Mouse (Mus musculus) cerebral cortex, adult 2 months (tissue): ENCODE data around the gene Phyhd1.

ENCODE experiments used
- WGBS: fragments of 180-500 bp; shearing (Covaris S2); methylation state at CpG from one replicate; pipeline ENCODE4 v1.1.7; 2018; 5-methylcytosine and 5-hydroxymethylcytosine counted together

Phyhd1 gene

DNA sequence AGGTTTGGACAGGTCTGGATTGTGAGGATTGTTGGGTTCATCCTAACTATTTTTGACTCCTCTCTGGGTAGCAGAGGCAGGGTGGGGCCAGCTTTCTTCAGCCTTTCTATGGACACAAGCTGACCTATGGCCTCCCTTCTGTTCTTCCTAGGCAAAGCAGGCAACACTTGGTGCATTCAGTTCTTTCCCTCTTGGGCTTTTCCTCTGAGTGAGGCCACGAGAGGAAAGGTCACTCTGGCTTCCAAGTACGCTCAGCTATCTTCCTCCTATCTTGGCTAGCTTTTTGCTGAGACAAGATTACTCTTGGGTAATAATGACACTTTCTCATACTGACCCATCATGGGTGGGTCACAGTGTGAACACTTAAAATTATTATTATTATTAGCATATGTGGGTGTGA lies 17.2 kb downstream of the Phyhd1 start:
- WGBS = 85% methylated on average over 2 of the region's 2 CpGs

DNA sequence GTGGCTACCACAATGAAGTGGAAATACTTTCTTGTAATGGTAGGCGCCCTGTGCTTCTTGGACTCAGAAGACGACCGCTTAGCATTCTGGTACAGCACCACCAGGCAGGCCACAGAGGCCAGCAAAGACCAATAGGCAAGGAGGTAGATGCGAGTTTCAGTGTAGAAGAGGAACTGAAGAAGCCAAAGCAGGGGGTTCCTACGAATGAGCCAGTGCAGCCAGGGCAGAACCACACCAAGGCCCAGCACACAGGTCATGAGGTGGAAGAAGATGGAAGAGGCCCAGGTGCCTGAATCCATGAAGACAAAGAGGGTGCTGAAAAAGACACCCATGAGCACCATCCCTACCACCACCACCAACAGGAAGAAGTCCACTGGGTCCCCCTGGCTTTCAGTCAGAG lies 19.0 kb downstream of the Phyhd1 start:
- WGBS = 85% methylated on average over 5 of the region's 5 CpGs

DNA sequence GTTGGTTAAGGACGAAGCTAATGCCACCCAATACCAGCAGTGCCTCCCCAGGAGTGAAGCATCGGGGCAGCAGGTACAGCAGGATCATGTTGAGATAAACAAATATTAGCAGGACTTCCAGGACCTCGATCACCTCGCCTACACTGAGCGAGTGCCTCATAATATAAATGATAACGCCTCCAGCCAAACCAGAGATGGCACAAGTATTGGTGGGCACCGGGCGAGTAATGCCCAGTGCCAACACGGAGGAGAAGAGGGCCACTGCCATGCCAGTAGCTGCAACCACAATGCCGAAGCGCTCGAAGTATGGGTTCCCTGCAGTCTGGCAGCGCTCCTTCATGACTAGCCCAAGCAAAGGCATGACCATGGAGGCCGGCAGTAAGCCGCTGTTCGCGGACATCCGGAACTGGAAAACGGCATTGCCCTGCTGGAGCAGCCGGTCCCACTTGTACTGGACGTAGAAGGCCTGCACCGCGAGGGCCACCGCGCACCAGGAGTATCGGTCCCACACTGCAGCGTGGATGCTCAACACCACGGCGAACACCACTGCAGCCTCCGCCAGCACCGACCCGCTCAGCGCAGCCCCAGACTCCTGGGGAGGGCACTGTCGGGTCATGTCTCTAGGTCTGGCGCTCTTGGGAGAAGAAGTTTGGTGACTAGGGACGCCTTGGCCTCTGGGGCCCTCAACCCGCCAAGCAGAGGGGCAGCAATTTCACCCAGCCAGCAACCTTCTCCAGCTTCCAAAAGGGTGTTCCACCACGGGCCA lies 19.6 kb downstream of the Phyhd1 start:
- WGBS = 11% methylated on average over 38 of the region's 38 CpGs

DNA sequence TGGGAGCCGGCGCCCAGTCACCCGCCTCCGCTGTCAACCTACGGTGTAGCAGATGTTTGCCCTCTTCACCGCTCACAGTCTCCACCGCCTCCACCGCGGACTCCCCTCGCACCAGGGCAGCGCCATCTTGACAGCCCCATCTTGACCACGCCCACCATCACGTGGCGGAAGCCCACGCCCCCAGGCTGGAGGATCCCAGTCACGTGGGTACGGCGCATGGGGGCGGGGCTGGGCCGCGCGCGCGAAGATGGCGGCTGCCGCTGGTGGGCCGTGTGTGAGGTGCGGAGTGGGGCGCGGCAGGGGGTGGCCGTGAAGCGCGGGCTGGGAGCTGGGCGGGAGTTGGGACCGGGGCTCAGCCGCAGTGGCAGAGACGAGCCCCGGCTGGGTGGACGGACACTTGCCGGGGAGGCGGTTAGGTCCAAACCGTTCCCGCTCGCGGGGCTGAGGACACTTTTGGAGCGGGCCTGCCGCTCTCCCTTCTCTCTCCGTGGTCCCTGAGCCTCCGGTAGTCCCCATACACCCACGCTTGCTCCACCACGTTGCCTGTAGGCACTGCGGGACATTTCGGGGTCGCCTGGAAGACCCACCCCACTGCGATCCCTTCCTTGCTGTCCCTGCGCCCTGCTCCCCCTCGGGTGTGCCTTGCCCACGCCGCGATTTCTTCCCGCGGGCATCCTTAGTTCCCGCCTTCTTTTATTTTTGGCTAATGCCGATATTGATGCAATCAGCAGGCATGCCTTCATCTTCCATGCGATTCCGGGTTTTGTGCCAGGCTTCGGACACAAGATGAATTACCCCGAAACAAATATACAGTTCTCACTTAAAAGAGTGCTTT lies 20.4 kb downstream of the Phyhd1 start, which contains the start of the genes Dolk and Nup188:
Gene Dolk, minus strand, starts transcription at position 143 of the 835 bp plus-strand sequence.
Gene Nup188, plus strand, starts transcription at position 206 of the 835 bp plus-strand sequence.
- WGBS = under 1% methylated on average over 56 of the region's 68 CpGs

DNA sequence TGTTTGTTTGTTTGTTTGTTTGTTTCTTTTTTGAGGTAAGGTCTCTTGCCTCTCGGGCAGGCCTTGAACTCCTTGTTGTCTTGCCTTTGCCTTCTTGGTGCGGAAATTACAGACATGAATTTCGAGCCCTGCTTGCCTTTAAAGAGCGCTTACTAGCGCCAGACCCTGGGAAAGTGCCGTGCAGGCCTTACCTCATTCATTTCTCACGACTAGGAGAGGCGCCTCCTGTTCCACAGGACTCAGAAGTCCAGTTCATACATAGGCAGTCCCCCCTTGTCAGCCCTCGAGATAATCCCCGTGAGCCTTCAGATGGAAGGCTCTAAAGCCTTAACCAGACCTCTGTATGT lies 21.0 kb downstream of the Phyhd1 start:
- 0% methylated on average over 10 of the region's 10 CpGs for WGBS

DNA sequence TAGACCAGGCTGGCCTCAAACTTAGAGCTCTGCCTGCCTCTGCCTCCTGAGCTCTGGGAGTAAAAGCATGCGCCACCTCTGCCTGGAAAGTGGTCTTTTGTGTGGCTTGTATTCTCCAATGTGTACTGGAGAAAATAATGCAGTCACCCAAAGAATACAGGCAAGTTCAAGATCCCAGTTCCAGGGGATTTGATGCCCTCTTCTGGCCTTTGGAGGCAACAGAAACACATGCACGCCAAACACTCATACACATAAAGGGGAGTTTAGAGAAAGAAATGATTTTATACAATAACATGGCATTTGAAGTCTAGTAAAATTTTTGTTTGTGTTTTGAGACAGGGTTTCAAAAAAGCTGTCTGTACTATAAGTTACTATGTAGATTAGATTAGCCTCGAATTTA lies 33.5 kb downstream of the Phyhd1 start:
- 78% methylated on average over 3 of the region's 3 CpGs for WGBS

DNA sequence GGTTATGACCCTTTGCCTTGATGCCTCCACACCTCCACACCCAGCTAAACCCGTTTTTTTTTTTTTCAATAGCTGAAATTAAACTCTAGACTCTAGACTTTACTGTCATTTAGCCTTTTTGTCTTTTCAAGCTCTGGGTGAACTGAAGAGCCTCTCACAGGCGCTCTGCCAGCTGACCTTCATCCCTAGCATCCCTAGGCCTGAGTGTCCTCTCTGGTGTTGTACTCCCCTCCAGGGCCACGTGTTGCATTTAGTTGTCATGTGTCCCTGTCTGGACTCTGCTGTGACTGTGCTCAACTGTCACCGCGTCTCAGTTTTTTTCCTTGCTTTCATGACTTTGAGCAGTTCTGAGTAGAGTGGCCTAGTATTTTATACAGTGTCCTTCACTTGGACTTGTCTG lies 34.0 kb downstream of the Phyhd1 start:
- 88% methylated on average over 5 of the region's 5 CpGs for WGBS

DNA sequence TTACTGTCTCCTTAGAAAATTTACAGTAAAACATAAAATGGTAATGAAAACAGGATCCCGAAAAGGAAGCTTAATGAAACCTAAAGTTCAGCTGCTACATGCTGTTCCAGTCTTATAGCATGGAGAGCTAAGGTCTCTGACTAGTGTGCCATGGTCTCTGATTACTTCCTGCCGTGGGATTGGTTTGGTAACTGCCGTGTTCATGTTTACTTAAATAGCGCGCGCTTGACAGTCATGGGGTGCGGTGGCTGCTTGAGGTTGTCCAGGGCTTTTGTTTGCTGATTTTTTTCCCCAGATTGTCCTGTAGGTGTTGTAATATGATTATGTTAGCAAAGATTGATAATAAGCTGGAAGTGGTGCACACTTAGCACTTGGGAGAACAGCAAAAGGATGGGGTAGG lies 40.1 kb downstream of the Phyhd1 start:
- 94% methylated on average over 7 of the region's 7 CpGs for WGBS

DNA sequence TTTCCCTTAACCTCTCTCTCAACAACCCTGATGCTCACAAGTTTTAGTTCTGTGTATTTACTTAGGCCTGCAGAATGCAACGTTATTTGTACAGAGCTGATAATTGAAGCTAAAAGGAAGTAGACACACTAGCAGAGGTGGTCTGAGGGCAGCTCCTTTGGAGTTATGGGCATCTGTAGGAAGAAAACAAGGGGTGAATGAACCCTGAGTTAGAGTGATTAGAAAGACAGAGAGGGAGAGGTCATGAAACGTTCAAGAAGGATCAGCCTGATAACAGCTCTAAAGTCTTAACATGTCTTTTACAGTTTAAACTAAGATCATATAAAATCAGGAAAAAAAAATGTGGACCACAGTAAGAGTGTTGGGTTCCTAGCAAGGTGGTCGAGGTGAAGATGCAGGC lies 43.3 kb downstream of the Phyhd1 start:
- 91% methylated on average over 3 of the region's 3 CpGs for WGBS

DNA sequence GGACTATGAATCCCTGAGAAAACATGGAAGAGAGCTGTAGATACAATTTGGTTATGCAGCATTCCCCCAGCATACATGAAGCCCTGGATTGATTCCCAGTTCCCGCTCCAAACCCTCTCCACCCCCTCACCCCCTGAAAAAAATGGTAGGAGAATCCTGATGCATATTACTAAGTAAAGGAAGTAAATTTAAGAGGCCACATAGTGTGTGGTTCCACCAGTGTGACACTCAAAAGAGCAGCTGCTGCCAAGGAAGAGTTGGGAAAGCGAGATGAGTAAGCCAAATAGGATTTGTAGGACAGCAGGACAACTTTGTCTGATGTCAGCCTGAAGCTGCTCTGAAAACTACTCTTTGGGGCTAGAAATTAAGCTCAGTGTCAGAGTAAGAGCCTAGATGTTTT lies 45.5 kb downstream of the Phyhd1 start:
- WGBS = 57% methylated on average over 2 of the region's 2 CpGs

DNA sequence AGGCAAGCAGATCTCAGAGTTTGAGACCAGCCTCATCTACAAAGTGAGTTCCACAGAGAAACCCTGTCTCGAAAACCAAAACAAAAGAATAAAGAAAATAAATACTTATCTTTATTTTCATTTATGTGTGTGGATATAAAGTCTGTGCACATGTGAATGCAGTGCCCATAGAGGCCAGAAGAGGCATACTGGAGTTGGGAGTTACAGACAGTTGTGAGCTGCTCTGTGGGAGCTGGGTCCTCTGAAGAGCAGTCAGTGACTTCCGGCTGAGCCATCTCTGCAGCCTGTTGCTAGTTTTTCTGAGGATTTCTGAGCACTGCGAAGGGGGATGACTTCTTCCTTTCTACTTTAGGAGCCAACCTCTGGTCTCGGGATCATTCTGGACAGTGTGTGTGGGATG lies 50.1 kb downstream of the Phyhd1 start:
- WGBS = 90% methylated on average over 4 of the region's 4 CpGs

DNA sequence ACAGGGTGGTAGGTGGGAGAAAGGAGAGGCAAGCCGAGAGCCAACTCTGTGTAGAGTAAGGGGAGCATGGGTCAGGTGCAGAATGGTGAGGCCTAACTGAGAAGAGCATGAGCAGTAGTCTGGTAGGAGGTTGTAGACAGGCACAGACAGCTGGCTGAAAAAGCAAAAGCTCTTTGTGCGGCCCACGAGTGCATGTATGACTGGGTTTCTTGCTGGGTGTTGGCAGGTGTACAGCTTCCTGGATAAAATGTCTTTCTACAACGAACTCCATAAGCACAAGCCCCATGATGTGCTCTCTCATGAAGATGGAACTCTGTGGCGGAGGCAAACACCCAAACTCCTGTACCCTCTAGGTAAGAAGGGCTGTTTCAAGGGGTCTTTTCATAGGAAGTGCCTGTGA lies 51.0 kb downstream of the Phyhd1 start:
- WGBS = 65% methylated on average over 5 of the region's 5 CpGs

DNA sequence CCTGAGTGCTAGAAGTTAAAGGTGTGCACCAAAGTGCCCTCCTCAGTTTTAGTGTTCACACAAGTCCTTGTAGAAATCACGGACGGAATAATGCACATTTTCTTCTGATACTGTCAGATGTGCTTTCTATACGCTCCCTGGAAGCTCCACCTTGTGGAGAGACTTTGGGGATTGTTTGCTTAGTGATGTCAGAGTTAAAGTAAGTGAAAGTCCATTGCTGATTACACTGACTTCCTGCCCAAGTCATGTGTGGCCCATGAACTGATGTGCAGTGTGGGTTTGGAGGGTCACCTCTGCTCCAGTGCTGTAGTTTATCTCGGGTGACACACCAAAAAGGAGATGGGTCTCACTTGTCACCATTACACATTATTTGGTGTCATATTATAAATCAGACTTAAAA lies 53.3 kb downstream of the Phyhd1 start:
- WGBS = 92% methylated on average over 4 of the region's 4 CpGs

DNA sequence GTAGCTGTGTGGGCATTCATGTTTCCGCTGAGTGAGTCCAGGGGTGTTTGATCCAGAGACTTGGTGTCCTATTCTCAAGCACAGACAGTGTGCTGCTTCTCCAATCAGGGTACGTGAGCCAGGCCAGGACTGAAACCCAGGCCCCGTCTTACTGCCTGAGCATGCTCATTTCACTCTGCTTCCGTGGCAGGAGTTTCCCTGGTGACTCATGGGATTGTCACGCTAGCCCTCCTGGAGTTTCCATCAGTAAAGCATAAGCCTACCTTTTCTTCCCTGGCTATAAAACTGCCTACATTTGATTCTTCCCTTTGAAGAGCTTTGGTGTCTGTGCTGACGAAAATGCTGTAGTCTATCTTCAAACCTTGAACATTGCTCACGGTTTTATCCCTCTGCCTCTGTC lies 57.1 kb downstream of the Phyhd1 start:
- WGBS = 77% methylated on average over 7 of the region's 7 CpGs

DNA sequence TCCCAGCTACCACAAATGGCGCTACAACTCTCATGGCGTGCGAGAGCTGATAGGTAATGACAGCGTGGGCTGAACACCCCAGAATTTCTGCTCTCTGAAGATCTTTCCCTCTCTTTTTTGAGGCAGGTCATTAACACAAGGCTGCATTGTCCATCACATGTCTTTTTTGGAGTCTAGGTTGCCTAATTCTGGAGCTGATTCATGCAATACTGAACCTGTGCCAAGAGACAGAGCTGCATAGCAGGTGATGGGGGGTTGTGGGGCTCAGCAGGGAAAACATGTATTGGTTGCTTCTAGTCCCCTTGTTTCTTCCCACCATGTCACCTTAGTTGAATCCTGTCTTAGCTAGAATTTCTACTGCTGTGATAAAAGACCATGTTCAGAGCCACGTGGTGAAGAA lies 59.3 kb downstream of the Phyhd1 start:
- WGBS = 92% methylated on average over 5 of the region's 5 CpGs

DNA sequence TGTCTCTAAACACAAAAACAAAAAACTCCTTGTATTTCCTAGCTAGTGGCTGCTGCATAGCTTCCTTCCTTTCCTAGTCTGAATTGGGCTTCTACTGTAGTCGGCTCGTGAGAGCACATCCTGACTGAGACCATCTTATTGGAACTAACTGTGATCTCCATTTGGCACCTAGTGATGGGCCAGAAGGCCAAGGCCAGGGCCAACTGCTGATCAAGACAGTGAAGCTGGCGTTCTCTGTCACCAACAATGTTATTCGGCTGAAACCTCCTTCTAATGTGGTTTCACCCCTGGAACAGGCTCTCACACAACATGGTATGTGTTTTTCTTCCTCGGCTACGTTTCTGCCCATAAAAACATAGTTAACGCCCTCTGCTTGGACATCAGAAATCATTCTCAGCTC lies 61.3 kb downstream of the Phyhd1 start:
- WGBS = 87% methylated on average over 7 of the region's 7 CpGs

DNA sequence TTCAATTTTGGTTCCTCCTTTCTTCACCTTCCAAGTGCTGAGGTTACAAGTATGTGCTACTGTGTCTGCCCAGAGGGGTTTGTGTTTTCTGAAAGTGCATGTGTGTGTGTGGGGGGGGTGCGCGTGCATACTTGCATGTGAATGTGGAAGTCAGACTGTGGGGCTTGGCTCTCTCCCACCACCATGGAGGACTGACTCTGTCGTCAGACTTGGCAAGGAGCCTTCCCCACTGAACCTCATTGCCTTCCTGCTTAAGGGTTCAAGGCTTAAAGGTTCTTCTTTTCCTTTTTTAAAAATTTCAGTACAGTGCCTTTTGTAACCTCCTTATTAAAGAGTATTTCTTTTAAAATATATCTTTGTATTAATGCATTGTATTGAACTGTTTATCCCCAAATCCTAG lies 62.8 kb downstream of the Phyhd1 start:
- WGBS = 69% methylated on average over 3 of the region's 3 CpGs
